17 mouse cellular contexts compared by ENCODE assay signal in genomic region chrX:11713423-11713822, GRCm38 (mm10).
DNase-seq lines count a peak whose midpoint lies in the region; ATAC-seq and TF ChIP-seq lines count a peak whose summit lies in the region.
"Had no signal": no experiment of that assay in that cellular context is flagged by ENCODE, and none has a peak within 500 bp of the region (broad histone marks: within the 10 kb centered on the region; RNA-seq: fewer than 3 reads in every experiment).

No protein-coding gene starts in this region.

- no peak for ATAC-seq in heart, embryonic 12.5 days (ENCODE audit: insufficient number of reproducible peaks, low FRiP score)
- no peak for ATAC-seq in intestine, embryonic 15.5 days
- ATAC-seq: midbrain, embryonic 16.5 days had no signal

- TF ChIP-seq POLR2A in lung, adult 2 months (IDR thresholded peaks at IDR 0.05; ENCODE audit: borderline replicate concordance, extremely low read depth, low read depth, low read length), result no peak

- DNase-seq in heart, adult 18-20 months, result peak; percentile 52 to 68
- DNase-seq in adipocyte (ENCODE audit: low spot score), result peak; percentile 91
- DNase-seq in cerebellum, adult 8-10 months, result peak; percentile 54
- peak; percentile 46 for DNase-seq in lung, adult 2 months
- DNase-seq in embryo, embryonic 9.5 days (ENCODE audit: extremely low spot score), result no peak
- no peak for DNase-seq in thymus, postnatal 0 days (ENCODE audit: low spot score)
- DNase-seq: adrenal gland, postnatal 36 days; layer of hippocampus, adult 9-11 months had no signal

- H3K4me1 ChIP-seq in heart, embryonic 12.5 days (replicated peaks), result peaks cover under 1% of the 10 kb centered on the region; the same call in 1 of the 2 replicates
- no peaks in the 10 kb centered on the region; the same call in 1 of the 2 replicates for H3K4me1 ChIP-seq in lung, adult 2 months (ENCODE audit: control insufficient read depth, insufficient read depth, low read length)
- H3K4me1 ChIP-seq in intestine, embryonic 15.5 days (replicated peaks), result no peaks in the 10 kb centered on the region
- H3K4me1 ChIP-seq: embryonic facial prominence, embryonic 12.5 days; hindbrain, embryonic 15.5 days; stomach, embryonic 15.5 days had no signal

- H3K4me3 ChIP-seq in heart, embryonic 12.5 days, result no peak overlapping the region
- H3K4me3 ChIP-seq in lung, adult 2 months (replicated peaks; ENCODE audit: extremely low read depth, low read depth, low read length), result no peak overlapping the region
- H3K4me3 ChIP-seq in intestine, embryonic 15.5 days (replicated peaks), result no peak overlapping the region
- H3K4me3 ChIP-seq: embryonic facial prominence, embryonic 12.5 days; heart, embryonic 13.5 days; hindbrain, embryonic 15.5 days; neural tube, embryonic 12.5 days; stomach, embryonic 15.5 days had no signal

- H3K9ac ChIP-seq in heart, embryonic 12.5 days, result no peak overlapping the region
- H3K9ac ChIP-seq in intestine, embryonic 15.5 days, result no peak overlapping the region
- H3K9ac ChIP-seq: embryonic facial prominence, embryonic 12.5 days; heart, embryonic 13.5 days; hindbrain, embryonic 15.5 days; neural tube, embryonic 12.5 days; stomach, embryonic 15.5 days had no signal

- no peak for TF ChIP-seq CTCF in lung, adult 2 months (IDR thresholded peaks at IDR 0.05; ENCODE audit: insufficient read depth, low read length)

- H3K9me3 ChIP-seq in heart, embryonic 12.5 days (replicated peaks), result no peaks in the 10 kb centered on the region
- H3K9me3 ChIP-seq in intestine, embryonic 15.5 days, result no peaks in the 10 kb centered on the region
- H3K9me3 ChIP-seq: embryonic facial prominence, embryonic 12.5 days; heart, embryonic 13.5 days; hindbrain, embryonic 15.5 days; neural tube, embryonic 12.5 days; stomach, embryonic 15.5 days had no signal

- WGBS in heart, embryonic 12.5 days, result 69% methylated on average over 3 of the region's 3 CpGs
- WGBS in lung, adult 2 months, result 53% methylated on average over 3 of the region's 3 CpGs
- 90% methylated on average over 3 of the region's 3 CpGs for WGBS in intestine, embryonic 15.5 days

- no peak overlapping the region for H3K4me2 ChIP-seq in heart, embryonic 12.5 days
- H3K4me2 ChIP-seq in intestine, embryonic 15.5 days (replicated peaks), result no peak overlapping the region
- H3K4me2 ChIP-seq: embryonic facial prominence, embryonic 12.5 days; heart, embryonic 13.5 days; hindbrain, embryonic 15.5 days; liver, embryonic 11.5 days; neural tube, embryonic 12.5 days; stomach, embryonic 15.5 days had no signal

- peaks cover 23% of the 10 kb centered on the region; the same call in 1 of the 2 replicates for H3K27me3 ChIP-seq in heart, embryonic 12.5 days (replicated peaks)
- H3K27me3 ChIP-seq in intestine, embryonic 15.5 days (replicated peaks), result 0 out of 2 replicates have a peak, but pooled peaks cover 6% of the 10 kb centered on the region
- H3K27me3 ChIP-seq: embryonic facial prominence, embryonic 12.5 days; hindbrain, embryonic 15.5 days; neural tube, embryonic 12.5 days had no signal

- H3K27ac ChIP-seq in heart, embryonic 12.5 days (ENCODE audit: poor library complexity, severe bottlenecking), result no peak overlapping the region
- no peak overlapping the region for H3K27ac ChIP-seq in intestine, embryonic 15.5 days
- H3K27ac ChIP-seq: embryonic facial prominence, embryonic 12.5 days; heart, embryonic 13.5 days; hindbrain, embryonic 15.5 days; neural tube, embryonic 12.5 days; stomach, embryonic 15.5 days had no signal

- no peaks in the 10 kb centered on the region for H3K36me3 ChIP-seq in heart, embryonic 12.5 days
- no peaks in the 10 kb centered on the region for H3K36me3 ChIP-seq in intestine, embryonic 15.5 days
- H3K36me3 ChIP-seq: embryonic facial prominence, embryonic 12.5 days; heart, embryonic 13.5 days; hindbrain, embryonic 15.5 days; neural tube, embryonic 12.5 days; stomach, embryonic 15.5 days had no signal

Comparison
In these comparisons a context has a peak if more than half of its experiments do, and no peak if none do; other contexts are left out.
1. DNase-seq: peak in heart, adult 18-20 months (2 of 2), adipocyte (single experiment), cerebellum, adult 8-10 months (single experiment) and lung, adult 2 months (single experiment); none in embryo, embryonic 9.5 days (single experiment) and thymus, postnatal 0 days (single experiment).